Mouse (Mus musculus) liver, embryonic 12.5 days (tissue): Measurements from ENCODE around the gene Bmp3. TPM values are rescaled to one million over a fixed set of nuclear protein-coding genes. Genes with fewer than 3 reads are reported as not detected.

Experiments used
- ATAC-seq: fragments of 200-750 bp; cut with Nextera tagmentation; 2 replicates; pipeline ENCODE4 v1.8.0; 2017; ENCODE audit warnings: moderate number of reproducible peaks, mild to moderate bottlenecking, moderate library complexity
- H3K27ac ChIP-seq: fragments of 300-500 bp; sonication (generic); 2 replicates; pipeline ENCODE4 v1.5.1; 2016; ENCODE audit warnings: mild to moderate bottlenecking
- H3K27me3 ChIP-seq: fragments of 300-500 bp; sonication (generic); replicated peaks from 2 replicates; pipeline ENCODE4 v1.6.1; 2016; ENCODE audit warnings: mild to moderate bottlenecking, moderate library complexity
- H3K36me3 ChIP-seq: fragments of 300-500 bp; sonication (generic); 2 replicates; pipeline ENCODE4 v1.6.1; 2016; ENCODE audit warnings: mild to moderate bottlenecking, moderate library complexity
- H3K4me1 ChIP-seq: fragments of 300-500 bp; sonication (generic); 2 replicates; pipeline ENCODE4 v1.6.1; 2016
- H3K4me2 ChIP-seq: fragments of 300-500 bp; sonication (generic); 2 replicates; pipeline ENCODE4 v1.6.1; 2016; ENCODE audit warnings: mild to moderate bottlenecking, moderate library complexity
- H3K4me3 ChIP-seq: fragments of 300-500 bp; sonication (generic); 2 replicates; pipeline ENCODE4 v1.5.1; 2016; ENCODE audit warnings: mild to moderate bottlenecking, moderate library complexity
- H3K9ac ChIP-seq: fragments of 300-500 bp; sonication (generic); 2 replicates; pipeline ENCODE4 v1.6.1; 2016; ENCODE audit warnings: mild to moderate bottlenecking, moderate library complexity
- H3K9me3 ChIP-seq: fragments of 300-500 bp; sonication (generic); replicated peaks from 2 replicates; pipeline ENCODE4 v1.6.1; 2016; ENCODE audit warnings: mild to moderate bottlenecking, moderate library complexity
- WGBS: fragments of 180-500 bp; shearing (Covaris S2); methylation state at CpG from one replicate; pipeline ENCODE4 v1.1.7; 2016; ENCODE audit not compliant: insufficient replicate concordance; 5-methylcytosine and 5-hydroxymethylcytosine counted together
- polyA plus RNA-seq: library from polyadenylated mRNA; unstranded; fragments of >200 nt; fragmentation: Nextera tagmentation; extraction: Ambion mirVana; gene quantifications from 2 replicates; pipeline ENCODE4 v1.2.1, GENCODE M21; 2016

Gene Bmp3
- polyA plus RNA-seq, 1 experiment from 2014 or later: 0.07 TPM

GRCm38 (mm10) chr5:98855741-98856140 is 1.5 kb downstream of the Bmp3 start:
- Histone ChIP-seq H3K4me3 (no peak overlapping the region), H3K4me2 (no peak overlapping the region), H3K4me1 (no peaks in the 10 kb centered on the region), H3K9ac (no peak overlapping the region), H3K36me3 (no peaks in the 10 kb centered on the region), H3K27ac (no peak overlapping the region), H3K9me3 (no peaks in the 10 kb centered on the region), H3K27me3 (peaks cover 56% of the 10 kb centered on the region)
- no peak for ATAC-seq
- WGBS: 15% methylated on average over 12 of the region's 12 CpGs

GRCm38 (mm10) chr5:98856356-98856755 is 2.1 kb downstream of the Bmp3 start:
- 62% methylated on average over 7 of the region's 7 CpGs for WGBS
- no peak for ATAC-seq
- H3K36me3 ChIP-seq: no peaks in the 10 kb centered on the region
- H3K9me3 ChIP-seq: no peaks in the 10 kb centered on the region
- H3K4me1 ChIP-seq: no peaks in the 10 kb centered on the region
- H3K9ac ChIP-seq: no peak overlapping the region
- H3K4me3 ChIP-seq: no peak overlapping the region
- no peak overlapping the region for H3K4me2 ChIP-seq
- H3K27ac ChIP-seq: no peak overlapping the region
- H3K27me3 ChIP-seq: peaks cover 56% of the 10 kb centered on the region

- H3K36me3 ChIP-seq: no peaks in the 10 kb centered on the region
- no peak overlapping the region for H3K9ac ChIP-seq
- H3K4me2 ChIP-seq: 0 out of 2 replicates have a peak overlapping the region, but pooled peaks have one; percentile 6
- H3K27ac ChIP-seq: no peak overlapping the region
- H3K9me3 ChIP-seq: no peaks in the 10 kb centered on the region
- H3K4me3 ChIP-seq: no peak overlapping the region
- no peaks in the 10 kb centered on the region for H3K27me3 ChIP-seq
- WGBS: 4% methylated on average over 6 of the region's 6 CpGs
- no peak for ATAC-seq
- H3K4me1 ChIP-seq: no peaks in the 10 kb centered on the region
These were observed 9.7 kb downstream of the Bmp3 start for GRCm38 (mm10) chr5:98863891-98864290.

GRCm38 (mm10) chr5:98865146-98865545 is 10.9 kb downstream of the Bmp3 start:
- Histone ChIP-seq H3K4me1 (no peaks in the 10 kb centered on the region), H3K9ac (no peak overlapping the region), H3K27me3 (no peaks in the 10 kb centered on the region), H3K4me3 (no peak overlapping the region), H3K36me3 (no peaks in the 10 kb centered on the region), H3K4me2 (no peak overlapping the region), H3K9me3 (no peaks in the 10 kb centered on the region), H3K27ac (no peak overlapping the region)
- 72% methylated on average over 5 of the region's 5 CpGs for WGBS
- ATAC-seq: no peak

- H3K9ac ChIP-seq: no peak overlapping the region
- WGBS: 53% methylated on average over 5 of the region's 5 CpGs
- H3K4me2 ChIP-seq: no peak overlapping the region
- no peak for ATAC-seq
- no peaks in the 10 kb centered on the region for H3K9me3 ChIP-seq
- no peaks in the 10 kb centered on the region for H3K27me3 ChIP-seq
- H3K4me1 ChIP-seq: no peaks in the 10 kb centered on the region
- H3K4me3 ChIP-seq: no peak overlapping the region
- no peak overlapping the region for H3K27ac ChIP-seq
- H3K36me3 ChIP-seq: no peaks in the 10 kb centered on the region
These were observed 21.8 kb downstream of the Bmp3 start for GRCm38 (mm10) chr5:98876056-98876455.

GRCm38 (mm10) chr5:98878891-98879290 is 24.7 kb downstream of the Bmp3 start:
- Histone ChIP-seq H3K4me1 (no peaks in the 10 kb centered on the region), H3K27me3 (no peaks in the 10 kb centered on the region), H3K36me3 (no peaks in the 10 kb centered on the region), H3K9me3 (no peaks in the 10 kb centered on the region), H3K9ac (no peak overlapping the region), H3K4me2 (no peak overlapping the region), H3K27ac (no peak overlapping the region), H3K4me3 (no peak overlapping the region)
- ATAC-seq: no peak

GRCm38 (mm10) chr5:98882096-98882495 is 27.9 kb downstream of the Bmp3 start:
- Histone ChIP-seq H3K27ac (no peak overlapping the region), H3K4me3 (no peak overlapping the region), H3K9ac (no peak overlapping the region), H3K9me3 (no peaks in the 10 kb centered on the region), H3K36me3 (no peaks in the 10 kb centered on the region), H3K4me2 (no peak overlapping the region), H3K27me3 (no peaks in the 10 kb centered on the region), H3K4me1 (no peaks in the 10 kb centered on the region)
- 59% methylated on average over 3 of the region's 3 CpGs for WGBS
- no peak for ATAC-seq

- H3K4me3 ChIP-seq: no peak overlapping the region
- H3K4me1 ChIP-seq: no peaks in the 10 kb centered on the region
- no peaks in the 10 kb centered on the region for H3K36me3 ChIP-seq
- no peak for ATAC-seq
- 62% methylated on average over 2 of the region's 2 CpGs for WGBS
- H3K4me2 ChIP-seq: no peak overlapping the region
- no peaks in the 10 kb centered on the region for H3K9me3 ChIP-seq
- no peak overlapping the region for H3K27ac ChIP-seq
- no peak overlapping the region for H3K9ac ChIP-seq
- H3K27me3 ChIP-seq: no peaks in the 10 kb centered on the region
These were observed 36.4 kb downstream of the Bmp3 start for GRCm38 (mm10) chr5:98890544-98891050.

- Histone ChIP-seq H3K27ac (no peak overlapping the region), H3K9me3 (no peaks in the 10 kb centered on the region), H3K27me3 (no peaks in the 10 kb centered on the region), H3K4me3 (no peak overlapping the region), H3K36me3 (no peaks in the 10 kb centered on the region), H3K4me1 (no peaks in the 10 kb centered on the region), H3K4me2 (no peak overlapping the region), H3K9ac (no peak overlapping the region)
- no peak for ATAC-seq
- 72% methylated on average over 3 of the region's 3 CpGs for WGBS
These were observed 40.1 kb downstream of the Bmp3 start for GRCm38 (mm10) chr5:98894281-98894680.

- Histone ChIP-seq H3K4me2 (no peak overlapping the region), H3K4me3 (no peak overlapping the region), H3K4me1 (no peaks in the 10 kb centered on the region), H3K9ac (no peak overlapping the region), H3K9me3 (no peaks in the 10 kb centered on the region), H3K27me3 (no peaks in the 10 kb centered on the region), H3K27ac (no peak overlapping the region), H3K36me3 (no peaks in the 10 kb centered on the region)
- ATAC-seq: no peak
These were observed 43.7 kb downstream of the Bmp3 start for GRCm38 (mm10) chr5:98897946-98898345.

GRCm38 (mm10) chr5:98900926-98901325 is 46.7 kb downstream of the Bmp3 start:
- no peak overlapping the region for H3K27ac ChIP-seq
- H3K4me3 ChIP-seq: no peak overlapping the region

GRCm38 (mm10) chr5:98902339-98902738 is 48.1 kb downstream of the Bmp3 start:
- Histone ChIP-seq H3K4me2 (no peak overlapping the region), H3K9ac (no peak overlapping the region), H3K27me3 (no peaks in the 10 kb centered on the region), H3K9me3 (0 out of 2 replicates have a peak, but pooled peaks cover 3% of the 10 kb centered on the region), H3K27ac (no peak overlapping the region), H3K4me3 (no peak overlapping the region), H3K4me1 (no peaks in the 10 kb centered on the region), H3K36me3 (no peaks in the 10 kb centered on the region)
- ATAC-seq: no peak
- WGBS: 59% methylated on average over 4 of the region's 4 CpGs

More at GRCm38 (mm10) chr5:98900926-98901325, 46.7 kb downstream of the Bmp3 start:
- Histone ChIP-seq H3K9ac (no peak overlapping the region), H3K27me3 (no peaks in the 10 kb centered on the region), H3K4me1 (no peaks in the 10 kb centered on the region), H3K9me3 (0 out of 2 replicates have a peak, but pooled peaks cover 3% of the 10 kb centered on the region), H3K36me3 (no peaks in the 10 kb centered on the region), H3K4me2 (no peak overlapping the region)
- WGBS: 56% methylated on average over 5 of the region's 5 CpGs
- ATAC-seq: no peak

- ATAC-seq: no peak
- Histone ChIP-seq H3K4me3 (no peak overlapping the region), H3K27me3 (no peaks in the 10 kb centered on the region), H3K9me3 (no peaks in the 10 kb centered on the region), H3K4me1 (no peaks in the 10 kb centered on the region), H3K9ac (no peak overlapping the region), H3K36me3 (no peaks in the 10 kb centered on the region), H3K27ac (no peak overlapping the region), H3K4me2 (no peak overlapping the region)
- WGBS: 72% methylated on average over 5 of the region's 5 CpGs
These were observed 64.5 kb downstream of the Bmp3 start for GRCm38 (mm10) chr5:98918716-98919115.
